Mouse (Mus musculus) neural tube, postnatal 0 days (tissue): ENCODE measurements around the gene Ms4a12. TPM values are rescaled to one million over a fixed set of nuclear protein-coding genes. Genes with fewer than 3 reads are reported as not detected.

ENCODE experiments used
- polyA plus RNA-seq: library from polyadenylated mRNA; unstranded; fragments of >200 nt; fragmentation: Nextera tagmentation; extraction: Ambion mirVana; gene quantifications from 2 replicates; pipeline ENCODE4 v1.2.1, GENCODE M21; 2015

Gene Ms4a12
- not detected in 2 replicates for polyA plus RNA-seq

DNA sequence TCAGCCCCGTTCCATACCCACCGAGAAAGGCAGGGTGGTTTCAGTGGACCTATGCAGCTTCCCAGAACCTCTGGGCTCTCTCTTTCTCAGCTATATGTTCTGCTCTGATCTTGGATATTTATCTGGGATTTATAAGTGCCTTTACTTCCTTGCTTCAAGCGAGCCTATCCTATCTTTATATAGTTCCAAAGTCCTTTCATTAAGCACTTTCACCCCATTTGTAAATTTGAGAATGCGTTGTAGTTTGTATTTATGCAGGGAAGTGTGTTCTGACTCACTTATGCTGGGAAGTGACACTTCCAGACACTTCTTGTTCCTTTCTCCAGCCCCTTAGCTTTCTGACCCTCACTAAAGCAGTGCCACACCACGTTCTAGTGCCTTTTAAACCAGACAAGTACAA lies at the start of gene Ms4a12:
Gene Ms4a12, minus strand, starts transcription at position 101 of the 400 bp plus-strand sequence.

DNA sequence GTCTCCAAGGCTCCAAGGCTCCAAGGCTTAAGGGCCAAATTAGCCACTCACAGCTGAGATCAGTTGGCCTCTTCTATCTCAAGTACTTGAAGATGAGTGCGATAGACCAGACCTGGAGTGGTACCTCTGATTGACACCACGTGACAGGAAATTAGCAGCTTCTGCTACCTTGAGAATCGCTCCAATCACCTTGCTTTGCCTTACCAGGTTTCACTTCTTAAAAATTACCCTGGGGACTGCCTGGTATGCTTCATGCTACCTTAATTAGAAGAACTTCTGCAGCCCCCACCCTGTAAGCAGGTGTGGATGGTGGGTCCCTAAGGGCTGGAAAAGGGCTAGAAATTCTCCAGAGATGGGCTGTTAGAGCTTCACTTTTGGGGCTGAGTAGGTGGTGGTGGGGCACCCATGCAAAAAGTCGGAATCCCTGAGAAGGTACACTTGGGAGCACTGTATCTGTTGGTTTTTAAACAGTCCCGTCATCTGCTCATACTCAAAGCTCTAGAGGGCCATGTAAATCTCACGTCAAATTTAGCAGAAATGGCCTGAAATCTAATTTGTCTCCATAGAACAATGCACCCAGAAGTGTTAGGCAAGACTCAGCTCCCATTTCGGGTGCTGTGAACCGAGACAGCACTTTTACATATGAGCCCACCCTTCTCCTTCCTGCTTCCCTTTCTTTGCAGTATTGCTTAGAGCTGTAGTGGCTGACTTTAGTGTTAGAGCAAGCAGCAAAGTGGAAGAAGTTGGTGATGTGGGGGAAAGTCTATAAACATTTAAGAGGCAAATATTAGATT lies 34.0 kb upstream of the Ms4a12 start, which contains the start of gene Ms4a1:
Gene Ms4a1, minus strand, starts transcription at position 190 of the 794 bp plus-strand sequence.

DNA sequence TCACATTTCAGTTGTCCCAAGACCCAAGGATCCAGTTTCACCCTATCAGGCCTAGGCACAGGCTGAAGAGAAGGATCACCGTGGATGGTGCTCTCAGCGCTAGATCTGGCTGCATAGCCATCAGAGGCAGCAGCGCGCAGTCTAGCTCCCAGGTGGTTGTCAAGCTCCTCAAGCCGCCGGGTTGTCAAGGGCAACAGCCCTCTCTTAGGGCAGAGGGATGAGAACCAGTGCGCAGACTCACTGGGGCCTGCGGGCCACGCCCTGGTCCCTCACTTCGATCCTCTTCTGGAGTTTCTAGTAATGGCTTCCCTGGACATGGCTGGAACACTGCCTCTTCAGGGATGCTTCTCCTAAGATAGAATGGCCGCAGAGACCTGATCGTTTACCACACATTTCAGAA lies 35.7 kb downstream of the Ms4a12 start, which contains the start of gene Ms4a13:
Gene Ms4a13, minus strand, starts transcription at position 192 of the 400 bp plus-strand sequence.

DNA sequence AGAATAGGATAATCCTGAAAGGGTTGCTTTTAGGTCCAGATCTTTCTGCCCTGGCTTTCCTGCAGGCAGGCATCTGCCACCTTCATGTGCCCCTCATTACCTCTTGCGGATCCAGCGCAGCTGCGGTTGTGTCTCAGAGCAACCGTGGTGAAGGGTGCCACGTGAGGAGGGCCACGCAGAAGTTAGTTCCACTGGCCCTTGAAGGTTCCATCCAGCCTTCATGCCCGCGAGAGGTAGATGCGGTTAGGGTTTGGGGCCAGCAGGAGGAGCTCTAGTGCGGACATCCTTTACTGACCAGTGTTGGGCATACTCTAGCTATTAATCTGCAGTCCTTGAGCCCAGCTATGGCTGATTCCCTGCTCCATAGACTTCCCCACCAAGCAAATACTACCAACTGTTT lies 67.1 kb downstream of the Ms4a12 start, which contains the start of gene 1700025F22Rik:
Gene 1700025F22Rik, minus strand, starts transcription at position 149 of the 400 bp plus-strand sequence.

Other genes starting within 250 kb of the Ms4a12 start
- gene Ms4a15, start 239.2 kb downstream of the Ms4a12 start, polyA plus RNA-seq = not detected in 2 replicates
- gene Ms4a18, start 214.4 kb downstream of the Ms4a12 start, polyA plus RNA-seq = not detected in 2 replicates
- not detected in 2 replicates for gene Ms4a8a, start 151.3 kb downstream of the Ms4a12 start, polyA plus RNA-seq
- not detected in 2 replicates for gene 1700017D01Rik, start 101.6 kb downstream of the Ms4a12 start, polyA plus RNA-seq
- gene 1700025F22Rik, start 67.1 kb downstream of the Ms4a12 start, polyA plus RNA-seq = not detected in 2 replicates
- gene Ms4a13, start 35.7 kb downstream of the Ms4a12 start, polyA plus RNA-seq = not detected in 2 replicates
- gene Ms4a1, start 33.8 kb upstream of the Ms4a12 start, polyA plus RNA-seq = 0.08 and 0.11 TPM in 2 replicates
- not detected in 2 replicates for gene Ms4a5, start 51.4 kb upstream of the Ms4a12 start, polyA plus RNA-seq
- 0.09 TPM in 1 of 2 replicates, not detected in the other for gene Ms4a14, start 82.0 kb upstream of the Ms4a12 start, polyA plus RNA-seq
- 3.3 and 4.8 TPM in 2 replicates for gene Ms4a7, start 103.7 kb upstream of the Ms4a12 start, polyA plus RNA-seq
- 3.2 and 3.3 TPM in 2 replicates for gene Ms4a4a, start 143.1 kb upstream of the Ms4a12 start, polyA plus RNA-seq
- 0.36 TPM in 1 of 2 replicates, not detected in the other for gene Ms4a4c, start 172.3 kb upstream of the Ms4a12 start, polyA plus RNA-seq
- 0.41 TPM in 1 of 2 replicates, not detected in the other for gene Ms4a4b, start 211.1 kb upstream of the Ms4a12 start, polyA plus RNA-seq
- 3.8 and 5.3 TPM in 2 replicates for gene Ms4a6c, start 236.9 kb upstream of the Ms4a12 start, polyA plus RNA-seq